Mouse (Mus musculus) bone marrow, adult 2 months (tissue): ENCODE data around the gene Ift52.

Experiments
- CTCF ChIP-seq: fragments of 200-500 bp; IDR thresholded peaks from 2 replicates; pipeline ENCODE4 v1.5.1; 2011; ENCODE audit warnings: low read length, control low read depth; ENCODE audit not compliant: control insufficient read depth, insufficient read depth
- POLR2A ChIP-seq: fragments of 200-500 bp; IDR thresholded peaks from 2 replicates; pipeline ENCODE4 v1.6.1; 2011; ENCODE audit warnings: low read depth, mild to moderate bottlenecking, control low read depth, low read length, borderline replicate concordance; ENCODE audit not compliant: control insufficient read depth

DNA sequence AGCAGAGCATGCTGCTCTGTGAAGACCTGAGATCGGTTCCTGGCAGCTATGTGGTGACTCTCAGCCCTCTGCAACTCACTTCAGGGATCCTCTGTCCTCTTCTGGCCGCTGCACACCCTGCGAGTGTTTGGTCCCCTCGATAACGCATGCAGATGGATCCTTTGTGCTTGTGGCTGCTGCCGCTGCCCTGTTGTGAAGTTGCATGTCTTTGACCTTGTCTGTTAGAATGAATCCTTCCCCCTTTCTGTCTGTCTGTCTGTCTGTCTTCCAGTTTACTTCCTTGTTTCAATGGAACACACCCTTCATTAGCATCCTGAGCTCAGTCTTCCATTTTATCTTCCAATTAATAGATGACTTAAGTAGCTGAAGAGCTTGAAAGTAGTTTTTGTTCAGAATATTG lies 49.2 kb downstream of the Ift52 start:
- no peak for TF ChIP-seq CTCF
- no peak for TF ChIP-seq POLR2A
